Mouse (Mus musculus): ENCODE results near the gene Alk.

DNA sequence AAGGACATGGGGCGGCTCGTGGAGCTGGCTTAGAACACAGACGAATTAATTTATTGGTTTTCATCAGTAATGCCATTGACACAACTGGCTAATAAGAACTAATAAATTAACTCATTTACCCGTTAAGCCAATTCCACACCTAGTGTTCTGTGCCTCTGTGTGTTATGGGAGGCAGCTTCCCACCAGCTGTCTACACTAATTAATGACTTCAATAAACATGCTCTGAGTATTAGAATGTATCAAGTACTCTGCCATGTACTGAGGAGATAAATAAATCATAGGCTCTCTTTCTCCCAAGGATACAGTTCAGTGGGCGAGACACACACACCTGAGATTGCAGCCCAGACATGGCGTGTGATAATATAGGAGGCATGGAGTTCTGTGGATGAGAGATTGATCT lies 723.1 kb downstream of the Alk start:
- TF ChIP-seq CTCF (IDR thresholded peaks at IDR 0.05; ENCODE audit: low read depth) (no peak), EP300 (IDR thresholded peaks at IDR 0.05; ENCODE audit: low read depth) (no peak)

Data from liver, postnatal 0 days (tissue).